In genomic region chr10:21994431-21994914, GRCm38 (mm10) we compare ENCODE assay signal across 8 mouse cellular contexts.
A peak's percentile ranks its signal among the peaks of the same experiment; 100 is the strongest.
DNase-seq lines count a peak whose midpoint lies in the region; ATAC-seq lines count a peak whose summit lies in the region.

No protein-coding gene starts in this region.

- H3K9me3 ChIP-seq in hindbrain, embryonic 16.5 days (ENCODE audit: control insufficient read depth, low read length) = no peaks in the 10 kb centered on the region

- H3K4me2 ChIP-seq in hindbrain, embryonic 16.5 days (ENCODE audit: low read length) = peak overlapping the region; percentile 98

- ATAC-seq in hindbrain, embryonic 16.5 days = peak; percentile 97

- DNase-seq in ZHBTc4 (ENCODE audit: low read depth, low spot score) = peak; percentile 97
- DNase-seq in cerebellum, postnatal 4 days (ENCODE audit: low spot score in 2 of 2) = peak; percentile 90 to 93
- DNase-seq in gastrocnemius, adult 18-20 months (ENCODE audit: low spot score) = peak; percentile 98
- peak; percentile 96 for DNase-seq in left cerebral cortex, adult 18-20 months (ENCODE audit: low spot score in 2 of 2)
- DNase-seq in lung, postnatal 4 days = peak; percentile 98 to 99
- peak; percentile 95 for DNase-seq in retina, postnatal 1 day
- peak; percentile 99 for DNase-seq in thymus, postnatal 4 days

- H3K36me3 ChIP-seq in hindbrain, embryonic 16.5 days (ENCODE audit: control insufficient read depth, insufficient read depth, low read length) = peaks cover 10% of the 10 kb centered on the region; the same call in 1 of the 2 replicates

- peaks cover 3% of the 10 kb centered on the region; the same call in 1 of the 2 replicates for H3K27me3 ChIP-seq in hindbrain, embryonic 16.5 days (replicated peaks; ENCODE audit: control insufficient read depth, insufficient read depth, low read length)

- peak overlapping the region; percentile 69 for H3K4me3 ChIP-seq in hindbrain, embryonic 16.5 days (ENCODE audit: low read length)

- peak overlapping the region; percentile 75 for H3K9ac ChIP-seq in hindbrain, embryonic 16.5 days (ENCODE audit: low read depth, low read length)

- under 1% methylated on average over 36 of the region's 40 CpGs for WGBS in hindbrain, embryonic 16.5 days

- peak overlapping the region; percentile 83 for H3K27ac ChIP-seq in hindbrain, embryonic 16.5 days (ENCODE audit: low read depth, low read length)

- peaks cover 15% of the 10 kb centered on the region for H3K4me1 ChIP-seq in hindbrain, embryonic 16.5 days (ENCODE audit: control insufficient read depth, insufficient read depth, low read depth, low read length)

Comparison
In these comparisons a context has a peak if more than half of its experiments do, and no peak if none do; other contexts are left out.
1. Peak in every context shown above with its lines: DNase-seq, ATAC-seq, H3K4me3 ChIP-seq and H3K27ac ChIP-seq.